Mouse (Mus musculus): ENCODE measurements at regions not wholly inside any gene's neighbourhood (a gene's known extent, or its start where the extent isn't known, plus 50 kb on each side); places are given as distances from the start of the nearest gene placed in this dataset.
A peak's percentile ranks its signal among the peaks of the same experiment; 100 is the strongest.

DNA sequence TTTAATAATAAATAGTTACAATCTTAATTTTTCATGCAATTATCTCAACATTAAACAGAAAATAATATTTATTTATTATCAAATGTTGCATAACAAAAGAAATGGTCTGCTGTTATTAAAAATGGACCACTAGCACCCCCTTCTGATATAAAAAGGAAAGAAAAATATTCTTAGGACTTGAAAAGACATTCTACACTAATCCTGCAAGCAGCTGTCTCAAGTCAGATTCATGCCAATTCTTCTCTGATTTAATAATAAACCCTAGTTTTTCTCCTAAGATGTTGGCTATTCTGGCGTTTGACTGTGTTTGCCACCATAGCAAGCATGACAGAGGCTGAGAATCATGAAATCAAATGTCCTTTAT, 269.3 kb upstream of the Arrdc3 start:
- Histone ChIP-seq H3K9ac (ENCODE audit: control insufficient read depth, low read depth, low read length, poor library complexity, severe bottlenecking) (no peak overlapping the region), H3K9me3 (replicated peaks; ENCODE audit: insufficient read depth, low read length) (no peaks in the 10 kb centered on the region), H3K4me1 (ENCODE audit: control insufficient read depth in 1 of 2, insufficient read depth in 2 of 2, low read length in 2 of 2) (no peaks in the 10 kb centered on the region), H3K27me3 (ENCODE audit: control insufficient read depth in 1 of 2, insufficient read depth in 2 of 2, low read length in 2 of 2) (no peaks in the 10 kb centered on the region), H3K36me3 (ENCODE audit: control insufficient read depth in 1 of 2, insufficient read depth in 2 of 2, low read length in 2 of 2) (no peaks in the 10 kb centered on the region), H3K4me3 (ENCODE audit: control insufficient read depth in 1 of 2, insufficient read depth in 1 of 2, low read depth in 2 of 2, low read length in 2 of 2) (no peak overlapping the region), H3K27ac (ENCODE audit: control insufficient read depth, low read depth, low read length) (no peak overlapping the region), H3K79me2 (ENCODE audit: control insufficient read depth, insufficient read depth, low read length, poor library complexity) (no peaks in the 10 kb centered on the region)
- peak; percentile 50 for TF ChIP-seq SMC3 (IDR thresholded peaks at IDR 0.05; ENCODE audit: low read depth, low read length)
- no peak for TF ChIP-seq ETS1 (IDR thresholded peaks at IDR 0.05; ENCODE audit: low read depth, low read length)
- TF ChIP-seq ZNF384 (IDR thresholded peaks at IDR 0.05; ENCODE audit: low read depth, low read length), result no peak
- TF ChIP-seq CTCF (IDR thresholded peaks at IDR 0.05 in 2 of 3, conservative IDR thresholded peaks at IDR 0.05 in 1 of 3; ENCODE audit: control insufficient read depth in 1 of 3, insufficient read depth in 1 of 3, low read depth in 2 of 3, low read length in 3 of 3, poor library complexity in 1 of 3, severe bottlenecking in 1 of 3), result peak in 1 of 3 experiments; percentile 50; a peak in 2 of 6 replicates
- peak; percentile 43; the same call in 1 of the 2 replicates for TF ChIP-seq ZC3H11A (IDR thresholded peaks at IDR 0.05; ENCODE audit: low read depth, low read length)
- peak; percentile 71 for TF ChIP-seq RAD21 (IDR thresholded peaks at IDR 0.05; ENCODE audit: low read depth, low read length)
- peak; percentile 32 for DNase-seq (ENCODE audit: low read depth, low spot score)

DNA sequence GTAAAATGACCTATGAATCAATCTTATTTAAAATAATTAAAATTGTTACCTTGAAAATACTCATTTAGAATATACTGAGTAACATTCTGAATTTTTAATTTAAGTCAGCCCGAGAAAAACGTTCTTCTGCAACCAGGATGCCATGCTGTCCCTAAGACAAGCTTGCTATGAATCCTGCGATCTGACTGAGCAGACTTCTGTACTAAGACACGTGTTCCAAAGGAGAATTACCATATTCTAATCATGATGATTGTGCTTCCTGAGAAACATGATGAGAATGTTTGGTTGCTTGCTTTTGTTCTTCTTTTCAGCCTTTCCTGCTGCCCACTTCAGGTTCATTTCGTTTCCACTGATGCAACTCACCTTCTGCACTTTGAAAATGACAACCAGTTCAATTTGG, 268.2 kb upstream of the Arrdc3 start:
- Histone ChIP-seq H3K36me3 (ENCODE audit: control insufficient read depth in 1 of 2, insufficient read depth in 2 of 2, low read length in 2 of 2) (no peaks in the 10 kb centered on the region), H3K27me3 (ENCODE audit: control insufficient read depth in 1 of 2, insufficient read depth in 2 of 2, low read length in 2 of 2) (no peaks in the 10 kb centered on the region; a peak in 1 of 4 replicates), H3K79me2 (ENCODE audit: control insufficient read depth, insufficient read depth, low read length, poor library complexity) (no peaks in the 10 kb centered on the region), H3K4me1 (ENCODE audit: control insufficient read depth in 1 of 2, insufficient read depth in 2 of 2, low read length in 2 of 2) (no peaks in the 10 kb centered on the region), H3K27ac (ENCODE audit: control insufficient read depth, low read depth, low read length) (no peak overlapping the region), H3K4me3 (ENCODE audit: control insufficient read depth in 1 of 2, insufficient read depth in 1 of 2, low read depth in 2 of 2, low read length in 2 of 2) (no peak overlapping the region), H3K9ac (ENCODE audit: control insufficient read depth, low read depth, low read length, poor library complexity, severe bottlenecking) (no peak overlapping the region), H3K9me3 (replicated peaks; ENCODE audit: insufficient read depth, low read length) (no peaks in the 10 kb centered on the region)
- no peak for DNase-seq (ENCODE audit: low read depth, low spot score)
- TF ChIP-seq TCF12 (IDR thresholded peaks at IDR 0.05; ENCODE audit: low read depth, low read length), result no peak
- TF ChIP-seq BHLHE40 (IDR thresholded peaks at IDR 0.05; ENCODE audit: borderline replicate concordance, low read depth, low read length), result no peak
- TF ChIP-seq SIN3A (IDR thresholded peaks at IDR 0.05; ENCODE audit: low read length), result no peak
- TF ChIP-seq E2F4 (IDR thresholded peaks at IDR 0.05; ENCODE audit: borderline replicate concordance, low read depth, low read length), result no peak
- no peak for TF ChIP-seq MAX (IDR thresholded peaks at IDR 0.05; ENCODE audit: low read length)
- no peak for TF ChIP-seq ZNF384 (IDR thresholded peaks at IDR 0.05; ENCODE audit: low read depth, low read length)
- TF ChIP-seq HCFC1 (IDR thresholded peaks at IDR 0.05; ENCODE audit: low read depth, low read length), result no peak
- TF ChIP-seq USF2 (IDR thresholded peaks at IDR 0.05; ENCODE audit: borderline replicate concordance in 1 of 2, insufficient read depth in 1 of 2, low read depth in 1 of 2, low read length in 2 of 2), result no peak
- TF ChIP-seq ELF1 (IDR thresholded peaks at IDR 0.05; ENCODE audit: low read depth, low read length), result no peak
- TF ChIP-seq CHD1 (IDR thresholded peaks at IDR 0.05; ENCODE audit: low read depth, low read length), result no peak
- no peak for TF ChIP-seq RAD21 (IDR thresholded peaks at IDR 0.05; ENCODE audit: low read depth, low read length)
- no peak for TF ChIP-seq CTCF (IDR thresholded peaks at IDR 0.05 in 2 of 3, conservative IDR thresholded peaks at IDR 0.05 in 1 of 3; ENCODE audit: control insufficient read depth in 1 of 3, insufficient read depth in 1 of 3, low read depth in 2 of 3, low read length in 3 of 3, poor library complexity in 1 of 3, severe bottlenecking in 1 of 3)
- TF ChIP-seq MXI1 (IDR thresholded peaks at IDR 0.05; ENCODE audit: low read depth, low read length), result no peak
- no peak for TF ChIP-seq MYB (IDR thresholded peaks at IDR 0.05; ENCODE audit: low read depth, low read length)
- TF ChIP-seq MEF2A (IDR thresholded peaks at IDR 0.05; ENCODE audit: extremely low read depth, insufficient replicate concordance, low read depth, low read length, poor library complexity, severe bottlenecking), result no peak
- TF ChIP-seq TBP (IDR thresholded peaks at IDR 0.05; ENCODE audit: low read depth, low read length), result no peak
- TF ChIP-seq GABPA (IDR thresholded peaks at IDR 0.05; ENCODE audit: low read depth, low read length), result no peak
